10 mouse cellular contexts compared by ENCODE assay signal in genomic region chr12:80827464-80828015, GRCm38 (mm10). TPM values are rescaled to one million over a fixed set of nuclear protein-coding genes. Genes with fewer than 3 reads are reported as not detected.
DNase-seq lines count a peak whose midpoint lies in the region; ATAC-seq and TF ChIP-seq lines count a peak whose summit lies in the region.
"Had no signal": no experiment of that assay in that cellular context is flagged by ENCODE, and none has a peak within 500 bp of the region (broad histone marks: within the 10 kb centered on the region; RNA-seq: fewer than 3 reads in every experiment).

No protein-coding gene starts in this region.

- no peaks in the 10 kb centered on the region for H3K27me3 ChIP-seq in embryonic facial prominence, embryonic 14.5 days (replicated peaks; ENCODE audit: control insufficient read depth, insufficient read depth, low read length)
- H3K27me3 ChIP-seq in embryonic facial prominence, embryonic 10.5 days (replicated peaks; ENCODE audit: low read depth, poor library complexity, severe bottlenecking), result no peaks in the 10 kb centered on the region
- H3K27me3 ChIP-seq in kidney, embryonic 14.5 days (ENCODE audit: control insufficient read depth, insufficient read depth, low read length), result no peaks in the 10 kb centered on the region
- no peaks in the 10 kb centered on the region for H3K27me3 ChIP-seq in lung, postnatal 0 days (replicated peaks; ENCODE audit: insufficient read depth, low read length)
- H3K27me3 ChIP-seq: midbrain, embryonic 12.5 days had no signal

- H3K4me3 ChIP-seq in embryonic facial prominence, embryonic 14.5 days (ENCODE audit: low read depth, low read length), result no peak overlapping the region
- H3K4me3 ChIP-seq in embryonic facial prominence, embryonic 10.5 days, result no peak overlapping the region
- no peak overlapping the region for H3K4me3 ChIP-seq in kidney, embryonic 14.5 days (ENCODE audit: low read length)
- no peak overlapping the region for H3K4me3 ChIP-seq in lung, postnatal 0 days (ENCODE audit: low read depth, low read length)
- H3K4me3 ChIP-seq: erythroblast, embryonic 14.5 days; midbrain, embryonic 12.5 days had no signal

- no peak for TF ChIP-seq CTCF in lung, postnatal 0 days (IDR thresholded peaks at IDR 0.05)

- H3K9me3 ChIP-seq in embryonic facial prominence, embryonic 14.5 days (ENCODE audit: control insufficient read depth, low read length), result no peaks in the 10 kb centered on the region
- no peaks in the 10 kb centered on the region for H3K9me3 ChIP-seq in embryonic facial prominence, embryonic 10.5 days
- no peaks in the 10 kb centered on the region for H3K9me3 ChIP-seq in kidney, embryonic 14.5 days (ENCODE audit: control insufficient read depth, low read length)
- H3K9me3 ChIP-seq in lung, postnatal 0 days (ENCODE audit: low read length), result no peaks in the 10 kb centered on the region
- H3K9me3 ChIP-seq: midbrain, embryonic 12.5 days had no signal

- peak overlapping the region; percentile 39; the same call in 1 of the 2 replicates for H3K27ac ChIP-seq in embryonic facial prominence, embryonic 14.5 days (replicated peaks; ENCODE audit: low read depth, low read length)
- no peak overlapping the region for H3K27ac ChIP-seq in embryonic facial prominence, embryonic 10.5 days (replicated peaks)
- peak overlapping the region; percentile 56; the same call in 1 of the 2 replicates for H3K27ac ChIP-seq in kidney, embryonic 14.5 days (ENCODE audit: low read depth, low read length)
- H3K27ac ChIP-seq in lung, postnatal 0 days (ENCODE audit: low read length), result peak overlapping the region; percentile 64
- H3K27ac ChIP-seq: midbrain, embryonic 12.5 days had no signal

- no peak for ATAC-seq in embryonic facial prominence, embryonic 14.5 days (ENCODE audit: low read depth)
- ATAC-seq in kidney, embryonic 14.5 days (ENCODE audit: low FRiP score, low TSS enrichment), result no peak
- peak; percentile 76 for ATAC-seq in lung, postnatal 0 days

- no peak overlapping the region for H3K4me2 ChIP-seq in embryonic facial prominence, embryonic 14.5 days (ENCODE audit: low read depth, low read length)
- H3K4me2 ChIP-seq in kidney, embryonic 14.5 days (replicated peaks; ENCODE audit: low read depth, low read length), result no peak overlapping the region
- H3K4me2 ChIP-seq in lung, postnatal 0 days (replicated peaks; ENCODE audit: low read depth, low read length), result no peak overlapping the region
- H3K4me2 ChIP-seq: midbrain, embryonic 12.5 days had no signal

- H3K4me1 ChIP-seq in embryonic facial prominence, embryonic 14.5 days (ENCODE audit: control insufficient read depth, insufficient read depth, low read length), result peaks cover 3% of the 10 kb centered on the region; the same call in 1 of the 2 replicates
- no peaks in the 10 kb centered on the region; the same call in 1 of the 2 replicates for H3K4me1 ChIP-seq in embryonic facial prominence, embryonic 10.5 days
- peaks cover 9% of the 10 kb centered on the region; the same call in 1 of the 2 replicates for H3K4me1 ChIP-seq in kidney, embryonic 14.5 days (ENCODE audit: control insufficient read depth, insufficient read depth, low read length)
- H3K4me1 ChIP-seq in lung, postnatal 0 days (ENCODE audit: insufficient read depth, low read depth, low read length), result peaks cover 45% of the 10 kb centered on the region

- TF ChIP-seq EP300 in lung, postnatal 0 days (IDR thresholded peaks at IDR 0.05), result no peak

- no peak overlapping the region for H3K9ac ChIP-seq in embryonic facial prominence, embryonic 14.5 days (ENCODE audit: low read depth, low read length)
- no peak overlapping the region for H3K9ac ChIP-seq in kidney, embryonic 14.5 days (ENCODE audit: low read depth, low read length)
- no peak overlapping the region for H3K9ac ChIP-seq in lung, postnatal 0 days (replicated peaks; ENCODE audit: low read depth)
- H3K9ac ChIP-seq: midbrain, embryonic 12.5 days had no signal

- DNase-seq in embryonic facial prominence, embryonic 14.5 days (ENCODE audit: low spot score), result peak; percentile 67
- DNase-seq in embryonic facial prominence, embryonic 10.5 days (ENCODE audit: low spot score), result no peak
- DNase-seq in adipocyte (ENCODE audit: low spot score), result peak; percentile 45
- DNase-seq in gastrocnemius, postnatal 25 days, result peak; percentile 70
- DNase-seq in lung, postnatal 0 days (ENCODE audit: low spot score), result peak; percentile 72
- peak; percentile 42 for DNase-seq in testis, postnatal 14 days (ENCODE audit: low spot score)
- no peak for DNase-seq in c-Kit-positive CD71-positive TER-119-positive erythroid progenitor cells, embryonic 14.5 days (ENCODE audit: low spot score)

- 59% methylated on average over 5 of the region's 5 CpGs for WGBS in embryonic facial prominence, embryonic 14.5 days
- 77% methylated on average over 5 of the region's 5 CpGs for WGBS in embryonic facial prominence, embryonic 10.5 days
- 64% methylated on average over 5 of the region's 5 CpGs for WGBS in kidney, embryonic 14.5 days
- WGBS in lung, postnatal 0 days, result 16% methylated on average over 5 of the region's 5 CpGs

- H3K36me3 ChIP-seq in embryonic facial prominence, embryonic 14.5 days (ENCODE audit: control insufficient read depth, insufficient read depth, low read length), result peaks cover 15% of the 10 kb centered on the region; the same call in 1 of the 2 replicates
- H3K36me3 ChIP-seq in embryonic facial prominence, embryonic 10.5 days (replicated peaks), result peaks cover 17% of the 10 kb centered on the region
- no peaks in the 10 kb centered on the region for H3K36me3 ChIP-seq in kidney, embryonic 14.5 days (ENCODE audit: control insufficient read depth, insufficient read depth, low read length)
- 0 out of 2 replicates have a peak, but pooled peaks cover 4% of the 10 kb centered on the region for H3K36me3 ChIP-seq in lung, postnatal 0 days (ENCODE audit: insufficient read depth, low read length)

RNA-seq across cellular contexts. Expression of gene Susd6, which starts 37.2 kb away (rescaled TPM):
- 20.6 and 21.0 TPM in 2 replicates for polyA plus RNA-seq in embryonic facial prominence, embryonic 14.5 days (2014; fragmentation: Nextera tagmentation; extraction: Ambion mirVana)
- polyA plus RNA-seq in embryonic facial prominence, embryonic 10.5 days (2016; fragmentation: Nextera tagmentation; extraction: Ambion mirVana), result 13.6 and 13.8 TPM in 2 replicates
- total RNA-seq in gastrocnemius, postnatal 25 days (2021), result 10 to 100 TPM; 26.7 to 28.1 TPM
- 7.5 and 15.6 TPM in 2 replicates for polyA plus RNA-seq in kidney, embryonic 14.5 days (2014; fragmentation: Nextera tagmentation; extraction: Ambion mirVana)
- polyA plus RNA-seq in lung, postnatal 0 days (2015; fragmentation: Nextera tagmentation; extraction: Ambion mirVana), result 26.5 and 34.9 TPM in 2 replicates

Comparison
In these comparisons a context has a peak if more than half of its experiments do, and no peak if none do; other contexts are left out.
1. DNase-seq: peak in embryonic facial prominence, embryonic 14.5 days (single experiment), adipocyte (single experiment), gastrocnemius, postnatal 25 days (single experiment), lung, postnatal 0 days (single experiment) and testis, postnatal 14 days (single experiment); none in embryonic facial prominence, embryonic 10.5 days (single experiment) and c-Kit-positive CD71-positive TER-119-positive erythroid progenitor cells, embryonic 14.5 days (single experiment).